Mouse (Mus musculus) left cerebral cortex, adult 6 months (tissue): Measurements from ENCODE around the gene Cox6a2. TPM values are rescaled to one million over a fixed set of nuclear protein-coding genes. Genes with fewer than 3 reads are reported as not detected.

Experiments used
- long read RNA-seq, 2 experiments: library from polyadenylated mRNA; unstranded; transcript quantifications; one replicate each; pipeline ENCODE4 v2.0.0; 2019 to 2020
- polyA plus RNA-seq: library from polyadenylated mRNA; unstranded; fragments of <200 nt; fragmentation: Nextera tagmentation; gene quantifications from 2 replicates; pipeline ENCODE4 v1.2.3, GENCODE M21; 2021

Gene Cox6a2
- 50.7 and 69.6 TPM in 2 replicates for polyA plus RNA-seq
- long read RNA-seq, experiment 1, transcript Cox6a2-201 (3 exons, 680 nt), result major isoform, 5 of 6 reads
- long read RNA-seq, experiment 1, partial matches to known transcripts, result 0 of 6 reads
- long read RNA-seq, experiment 1, other reads (novel, unspliced or antisense), result 1 of 6 reads
- long read RNA-seq, experiment 2, transcript Cox6a2-201 (3 exons, 680 nt), result major isoform, 32 of 32 reads
- long read RNA-seq, experiment 2, partial matches to known transcripts, result 0 of 32 reads
- long read RNA-seq, experiment 2, other reads (novel, unspliced or antisense), result 0 of 32 reads

GRCm38 (mm10) chr7:128206152-128206551 lies at the start of gene Cox6a2:
Gene Cox6a2, minus strand, starts transcription at chr7:128206387.

GRCm38 (mm10) chr7:128246496-128247391 lies 40.6 kb upstream of the Cox6a2 start, which contains the start of gene Tgfb1i1:
Gene Tgfb1i1, plus strand, starts transcription at chr7:128246812.

GRCm38 (mm10) chr7:128237927-128238778 lies 32.0 kb upstream of the Cox6a2 start, which contains the start of gene 9130023H24Rik:
Gene 9130023H24Rik, minus strand, starts transcription at chr7:128238031.

GRCm38 (mm10) chr7:128236856-128237592 lies 30.8 kb upstream of the Cox6a2 start, which contains the start of gene Armc5:
Gene Armc5, plus strand, starts transcription at chr7:128237342.

Other genes starting within 250 kb of the Cox6a2 start
- gene Fus, start 238.9 kb downstream of the Cox6a2 start, polyA plus RNA-seq, result 10.8 and 13.0 TPM in 2 replicates
- gene Pycard, start 212.5 kb downstream of the Cox6a2 start, polyA plus RNA-seq, result 15.8 and 26.1 TPM in 2 replicates
- gene Trim72, start 202.4 kb downstream of the Cox6a2 start, polyA plus RNA-seq, result not detected in 2 replicates
- 2.4 and 2.5 TPM in 2 replicates for gene Itgam, start 143.7 kb downstream of the Cox6a2 start, polyA plus RNA-seq
- gene Gm49368, start 143.7 kb downstream of the Cox6a2 start, polyA plus RNA-seq, result 0.03 TPM in 1 of 2 replicates, not detected in the other
- gene Itgax, start 76.8 kb downstream of the Cox6a2 start, polyA plus RNA-seq, result 0.11 and 0.14 TPM in 2 replicates
- gene Itgad, start 52.0 kb downstream of the Cox6a2 start, polyA plus RNA-seq, result 0.39 and 0.87 TPM in 2 replicates
- gene Armc5, start 31.0 kb upstream of the Cox6a2 start, polyA plus RNA-seq, result 7.6 and 9.1 TPM in 2 replicates
- 3.0 and 4.5 TPM in 2 replicates for gene 9130023H24Rik, start 31.6 kb upstream of the Cox6a2 start, polyA plus RNA-seq
- gene Tgfb1i1, start 40.4 kb upstream of the Cox6a2 start, polyA plus RNA-seq, result 15.0 and 24.1 TPM in 2 replicates
- not detected in 2 replicates for gene Slc5a2, start 59.3 kb upstream of the Cox6a2 start, polyA plus RNA-seq
- 10.4 and 19.9 TPM in 2 replicates for gene BC017158, start 91.8 kb upstream of the Cox6a2 start, polyA plus RNA-seq
- 136 and 139 TPM in 2 replicates for gene Rgs10, start 212.4 kb upstream of the Cox6a2 start, polyA plus RNA-seq